Mouse (Mus musculus): ENCODE measurements around the gene Ppp1r1b. TPM values are rescaled to one million over a fixed set of nuclear protein-coding genes. Genes with fewer than 3 reads are reported as not detected.

Ppp1r1b gene
- total RNA-seq, 1 experiment from 2014 or later = not detected

GRCm38 (mm10) chr11:98387056-98387577 is 38.9 kb downstream of the Ppp1r1b start:
- no peak for ATAC-seq (replicated peaks; ENCODE audit: low read depth, poor library complexity, severe bottlenecking)

GRCm38 (mm10) chr11:98388282-98388681 is 40.1 kb downstream of the Ppp1r1b start:
- ATAC-seq (replicated peaks; ENCODE audit: low read depth, poor library complexity, severe bottlenecking) = no peak

- peak; percentile 38 for ATAC-seq (replicated peaks; ENCODE audit: low read depth, poor library complexity, severe bottlenecking)
These were observed 41.1 kb downstream of the Ppp1r1b start for GRCm38 (mm10) chr11:98389221-98389780.

DNA sequence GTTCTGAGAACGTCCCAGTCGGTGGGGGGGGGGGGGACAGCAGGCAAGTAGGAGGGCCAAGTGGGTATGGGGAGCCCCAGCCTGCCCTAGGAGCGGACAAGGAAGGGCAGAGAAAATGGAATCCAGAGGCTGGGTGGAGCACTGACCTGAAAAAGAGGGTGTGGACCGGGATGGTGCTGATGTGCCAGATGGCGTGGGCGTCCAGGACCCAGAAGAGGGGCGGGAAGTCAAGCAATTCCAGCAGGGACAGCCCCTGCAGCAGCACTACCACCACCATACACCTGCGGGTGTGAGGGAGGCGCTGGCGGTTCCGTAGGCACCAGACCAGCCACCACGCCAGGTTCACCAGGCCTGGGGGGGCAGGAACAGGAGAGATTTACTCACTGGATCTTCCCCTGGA is 41.9 kb downstream of the Ppp1r1b start:
- no peak for ATAC-seq (replicated peaks; ENCODE audit: low read depth, poor library complexity, severe bottlenecking)

DNA sequence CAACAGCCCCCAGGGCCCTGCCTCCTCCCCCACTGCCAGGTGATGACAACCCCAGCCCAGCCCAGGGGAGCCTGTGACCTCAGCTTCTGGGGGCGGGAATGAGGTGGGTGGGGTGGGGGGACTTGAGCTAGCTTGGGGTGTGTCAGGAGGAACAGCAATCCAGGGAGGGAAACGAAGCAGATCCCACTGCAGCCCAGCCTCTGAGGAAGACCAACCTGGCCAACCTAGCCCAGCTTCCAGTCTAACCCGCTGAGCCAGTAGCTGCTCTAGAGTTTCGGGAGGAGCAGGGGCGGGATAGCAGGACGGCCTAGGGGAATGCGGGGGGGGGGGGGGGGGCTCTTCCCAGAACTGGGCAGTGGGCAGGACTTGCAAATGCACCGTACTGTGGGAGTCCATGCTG is 43.8 kb downstream of the Ppp1r1b start:
- no peak for ATAC-seq (replicated peaks; ENCODE audit: low read depth, poor library complexity, severe bottlenecking)

DNA sequence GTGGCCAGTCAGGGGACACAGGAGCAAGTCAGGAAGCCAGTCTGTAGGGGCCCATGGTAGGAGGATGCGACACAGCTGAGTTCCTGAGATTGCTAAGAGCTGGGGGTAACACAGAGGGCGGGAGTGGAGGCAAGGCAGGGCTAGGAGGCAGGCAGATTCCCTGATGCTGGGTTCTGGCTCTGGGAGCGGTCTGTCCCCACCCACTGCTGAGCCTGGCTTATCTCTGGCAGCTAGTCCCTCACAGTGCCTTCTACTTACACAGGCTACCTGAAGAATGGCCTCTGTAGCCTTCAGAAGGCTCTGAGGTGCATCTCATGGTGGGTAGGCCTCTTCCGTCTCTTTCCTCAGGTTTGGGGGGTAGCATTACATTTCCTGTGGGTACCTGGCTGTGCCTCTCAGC is 44.4 kb downstream of the Ppp1r1b start:
- ATAC-seq (replicated peaks; ENCODE audit: low read depth, poor library complexity, severe bottlenecking) = peak; percentile 40

GRCm38 (mm10) chr11:98393317-98393716 is 45.1 kb downstream of the Ppp1r1b start:
- peak; percentile 71 for ATAC-seq (replicated peaks; ENCODE audit: low read depth, poor library complexity, severe bottlenecking)

GRCm38 (mm10) chr11:98394301-98394700 is 46.1 kb downstream of the Ppp1r1b start:
- ATAC-seq (replicated peaks; ENCODE audit: low read depth, poor library complexity, severe bottlenecking) = no peak

DNA sequence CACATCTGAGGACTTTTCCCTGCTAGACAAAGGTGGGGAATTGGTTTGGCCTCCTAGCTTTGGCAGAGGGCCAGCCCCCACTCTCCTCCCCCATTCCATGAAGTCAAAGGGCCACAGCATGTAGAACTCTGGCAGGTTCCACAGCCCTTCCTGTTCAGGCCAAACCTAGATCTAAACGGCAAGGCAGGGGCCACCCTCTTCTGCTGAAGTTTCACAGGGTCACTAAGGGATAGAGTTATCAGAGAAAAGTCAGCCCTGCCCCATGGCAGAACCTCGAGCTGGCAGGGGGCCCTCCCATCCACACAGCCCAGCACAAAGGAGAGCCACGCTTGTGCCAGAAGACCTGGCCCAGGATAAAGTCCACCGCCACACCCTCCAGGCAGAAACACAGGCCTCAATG is 46.8 kb downstream of the Ppp1r1b start:
- no peak for ATAC-seq (replicated peaks; ENCODE audit: low read depth, poor library complexity, severe bottlenecking)

DNA sequence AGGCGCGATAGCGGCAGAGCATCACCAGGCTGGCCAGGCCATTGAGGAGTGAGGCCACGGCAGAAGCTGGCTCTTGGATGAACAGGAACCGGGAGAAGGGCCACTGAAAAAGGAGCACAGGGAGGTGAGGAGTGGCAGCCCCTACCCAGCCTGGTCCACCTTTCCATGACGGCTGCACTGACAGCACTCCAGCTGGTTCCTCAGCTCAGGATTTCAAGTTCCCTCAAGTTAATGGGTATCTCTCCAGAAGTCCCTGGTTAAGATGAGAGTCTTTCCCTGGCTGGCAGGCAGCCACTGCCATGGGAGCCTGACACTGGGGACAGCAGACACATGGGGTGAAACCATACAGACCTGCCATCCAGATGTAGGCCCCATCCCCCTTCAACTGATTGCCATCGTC is 49.7 kb downstream of the Ppp1r1b start:
- ATAC-seq (replicated peaks; ENCODE audit: low read depth, poor library complexity, severe bottlenecking) = no peak

- peak; percentile 89 for ATAC-seq (replicated peaks; ENCODE audit: low read depth, poor library complexity, severe bottlenecking)
These were observed 52.0 kb downstream of the Ppp1r1b start, which contains the start of gene Pgap3 for GRCm38 (mm10) chr11:98400161-98400726. Gene Pgap3 (minus strand): TSS chr11:98400490.

DNA sequence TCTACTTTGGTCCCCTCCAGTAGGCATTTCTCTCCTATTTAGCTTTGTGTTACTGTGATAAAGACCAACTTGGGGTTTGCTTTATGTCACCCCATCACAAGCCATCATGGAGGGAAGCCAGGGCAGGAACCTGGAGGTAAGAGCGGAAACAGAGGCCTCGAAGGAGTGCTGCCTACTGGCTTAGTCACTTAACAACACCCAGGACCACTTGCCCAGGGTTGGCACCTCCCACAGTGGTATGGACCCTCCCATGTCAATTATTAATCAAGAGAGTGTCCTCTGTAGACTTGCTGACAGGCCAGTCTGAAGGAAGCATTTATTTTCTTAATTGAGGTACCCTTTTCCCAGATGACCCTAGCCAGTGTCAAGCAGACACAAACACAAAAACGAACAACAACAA is 52.6 kb downstream of the Ppp1r1b start:
- ATAC-seq (replicated peaks; ENCODE audit: low read depth, poor library complexity, severe bottlenecking) = no peak

- ATAC-seq (replicated peaks; ENCODE audit: low read depth, poor library complexity, severe bottlenecking) = no peak
These were observed 58.4 kb downstream of the Ppp1r1b start for GRCm38 (mm10) chr11:98406621-98407020.

Other genes starting within 250 kb of the Ppp1r1b start
- gene Fbxl20, start 198.0 kb upstream of the Ppp1r1b start, total RNA-seq (2017) = 13.2 and 14.1 TPM in 2 replicates
- gene Med1, start 155.1 kb upstream of the Ppp1r1b start, total RNA-seq (2017) = 53.2 and 58.4 TPM in 2 replicates
- gene Cdk12, start 145.3 kb upstream of the Ppp1r1b start, total RNA-seq (2017) = 59.3 and 67.3 TPM in 2 replicates
- not detected in 2 replicates for gene Neurod2, start 18.8 kb upstream of the Ppp1r1b start, total RNA-seq (2017)
- gene Stard3, start 10.0 kb downstream of the Ppp1r1b start, total RNA-seq (2017) = 10.2 and 14.2 TPM in 2 replicates
- not detected in 2 replicates for gene Tcap, start 35.4 kb downstream of the Ppp1r1b start, total RNA-seq (2017)
- gene Pnmt, start 38.0 kb downstream of the Ppp1r1b start, total RNA-seq (2017) = not detected in 2 replicates
- gene Pgap3, start 52.1 kb downstream of the Ppp1r1b start, total RNA-seq (2017) = 0.34 and 4.8 TPM in 2 replicates
- not detected in 2 replicates for gene Erbb2, start 64.1 kb downstream of the Ppp1r1b start, total RNA-seq (2017)
- 16.1 and 24.4 TPM in 2 replicates for gene Mien1, start 90.6 kb downstream of the Ppp1r1b start, total RNA-seq (2017)
- gene Grb7, start 98.0 kb downstream of the Ppp1r1b start, total RNA-seq (2017) = not detected in 2 replicates
- gene Ikzf3, start 197.6 kb downstream of the Ppp1r1b start, total RNA-seq (2017) = 0.15 TPM in 1 of 2 replicates, not detected in the other
- gene Zpbp2, start 202.7 kb downstream of the Ppp1r1b start, total RNA-seq (2017) = 0.59 and 2.8 TPM in 2 replicates
- 17.9 and 19.2 TPM in 2 replicates for gene Ormdl3, start 239.0 kb downstream of the Ppp1r1b start, total RNA-seq (2017)
- gene Lrrc3c, start 249.9 kb downstream of the Ppp1r1b start, total RNA-seq (2017) = not detected in 2 replicates